Mouse (Mus musculus) frontal cortex, postnatal 14 days (tissue): ENCODE results near the gene Emc1.
A peak's percentile ranks its signal among the peaks of the same experiment; 100 is the strongest.
"Not testable (repeated sequence)": the region's sequence is repeated elsewhere in the genome, so short reads cannot be mapped to it uniquely, and the experiment has no call there.

Experiments used
- DNase-seq, 2 experiments: peaks; one replicate each; pipeline ENCODE4 v3.0.0; 2022; ENCODE audit warnings: low spot score in 2 of 2

Gene Emc1

GRCm38 (mm10) chr4:139357211-139357610, 4.8 kb downstream of the Emc1 start:
- DNase-seq = no peak

- no peak for DNase-seq
These were observed 8.6 kb downstream of the Emc1 start for GRCm38 (mm10) chr4:139360761-139361548.

- DNase-seq = no peak
These were observed 14.9 kb downstream of the Emc1 start for GRCm38 (mm10) chr4:139367336-139367735.

- DNase-seq = no peak
These were observed 15.7 kb downstream of the Emc1 start for GRCm38 (mm10) chr4:139368038-139368437.

GRCm38 (mm10) chr4:139373130-139373529, 20.7 kb downstream of the Emc1 start:
- no peak for DNase-seq

GRCm38 (mm10) chr4:139373531-139373930, 21.1 kb downstream of the Emc1 start:
- DNase-seq = no peak

GRCm38 (mm10) chr4:139379719-139380118, 27.3 kb downstream of the Emc1 start:
- no peak for DNase-seq

GRCm38 (mm10) chr4:139380207-139380748, 27.9 kb downstream of the Emc1 start:
- DNase-seq = peak; percentile 99

- DNase-seq = no peak
These were observed 28.5 kb downstream of the Emc1 start for GRCm38 (mm10) chr4:139380775-139381451.

GRCm38 (mm10) chr4:139381452-139381845, 29.1 kb downstream of the Emc1 start:
- no peak for DNase-seq

- no peak for DNase-seq
These were observed 29.8 kb downstream of the Emc1 start for GRCm38 (mm10) chr4:139382231-139382630.

GRCm38 (mm10) chr4:139385841-139386240, 33.5 kb downstream of the Emc1 start:
- DNase-seq = not testable (repeated sequence)

GRCm38 (mm10) chr4:139386869-139387319, 34.5 kb downstream of the Emc1 start:
- no peak for DNase-seq

- DNase-seq = no peak
These were observed 37.2 kb downstream of the Emc1 start for GRCm38 (mm10) chr4:139389557-139389956.

- no peak for DNase-seq
These were observed 43.0 kb downstream of the Emc1 start for GRCm38 (mm10) chr4:139395431-139395830.

GRCm38 (mm10) chr4:139400487-139400886, 48.1 kb downstream of the Emc1 start:
- DNase-seq = no peak

GRCm38 (mm10) chr4:139403214-139403613, 50.8 kb downstream of the Emc1 start:
- DNase-seq = no peak

GRCm38 (mm10) chr4:139411351-139411750, 59.0 kb downstream of the Emc1 start:
- DNase-seq = no peak

GRCm38 (mm10) chr4:139417868-139418267, 65.5 kb downstream of the Emc1 start:
- no peak for DNase-seq

- no peak for DNase-seq
These were observed 69.2 kb downstream of the Emc1 start for GRCm38 (mm10) chr4:139421621-139422020.

- no peak for DNase-seq
These were observed 70.0 kb downstream of the Emc1 start for GRCm38 (mm10) chr4:139422409-139422808.

GRCm38 (mm10) chr4:139423270-139423669, 70.9 kb downstream of the Emc1 start:
- no peak for DNase-seq
